Mouse (Mus musculus) heart, postnatal 0 days (tissue): ENCODE measurements around the gene Oip5. TPM values are rescaled to one million over a fixed set of nuclear protein-coding genes. Genes with fewer than 3 reads are reported as not detected.

Source experiments
- ATAC-seq: fragments of 200-750 bp; cut with Nextera tagmentation; 2 replicates; pipeline ENCODE4 v1.8.0; 2017; ENCODE audit warnings: low read depth, moderate number of reproducible peaks, moderate library complexity; ENCODE audit not compliant: insufficient read depth
- DNase-seq: peaks from one replicate; pipeline ENCODE4 v3.0.0-alpha.2; 2016; ENCODE audit warnings: low spot score
- H3K27ac ChIP-seq: fragments of 300-500 bp; sonication (generic); 2 replicates; pipeline ENCODE4 v1.5.1; 2014; ENCODE audit warnings: low read depth, mild to moderate bottlenecking
- H3K27me3 ChIP-seq: fragments of 300-500 bp; sonication (generic); 2 replicates; pipeline ENCODE4 v1.6.1; 2014; ENCODE audit warnings: low read length, mixed read lengths; ENCODE audit not compliant: control insufficient read depth, insufficient read depth
- H3K36me3 ChIP-seq: fragments of 300-500 bp; sonication (generic); replicated peaks from 2 replicates; pipeline ENCODE4 v1.6.1; 2014; ENCODE audit warnings: low read length, mixed read lengths; ENCODE audit not compliant: control insufficient read depth, insufficient read depth
- H3K4me1 ChIP-seq: fragments of 300-500 bp; sonication (generic); 2 replicates; pipeline ENCODE4 v1.6.1; 2014; ENCODE audit warnings: antibody characterized with exemption; ENCODE audit not compliant: control insufficient read depth, insufficient read depth
- H3K4me2 ChIP-seq: fragments of 300-500 bp; sonication (generic); 2 replicates; pipeline ENCODE4 v1.6.1; 2014; ENCODE audit warnings: low read depth, mild to moderate bottlenecking, low read length, moderate library complexity
- H3K4me3 ChIP-seq: fragments of 300-500 bp; sonication (generic); 2 replicates; pipeline ENCODE4 v1.5.1; 2014; ENCODE audit warnings: low read depth, low read length
- H3K9ac ChIP-seq: fragments of 300-500 bp; sonication (generic); replicated peaks from 2 replicates; pipeline ENCODE4 v1.6.1; 2014; ENCODE audit warnings: low read depth, low read length, mixed read lengths
- H3K9me3 ChIP-seq: fragments of 300-500 bp; sonication (generic); replicated peaks from 2 replicates; pipeline ENCODE4 v1.6.1; 2016; ENCODE audit warnings: low read length; ENCODE audit not compliant: control insufficient read depth
- CTCF ChIP-seq: IDR thresholded peaks from 2 replicates; pipeline ENCODE4 v1.5.1; 2016; ENCODE audit warnings: antibody characterized with exemption, control low read depth, low read depth
- EP300 ChIP-seq: IDR thresholded peaks from 2 replicates; pipeline ENCODE4 v1.6.1; 2016; ENCODE audit warnings: antibody characterized with exemption, low read depth
- WGBS: fragments of 180-500 bp; shearing (Covaris S2); extraction: QIAGEN DNeasy Blood & Tissue Kit; methylation state at CpG from one replicate; pipeline ENCODE4 v1.1.7; 2014; 5-methylcytosine and 5-hydroxymethylcytosine counted together
- polyA plus RNA-seq: library from polyadenylated mRNA; unstranded; fragments of >200 nt; fragmentation: Nextera tagmentation; extraction: Ambion mirVana; gene quantifications from 2 replicates; pipeline ENCODE4 v1.2.1, GENCODE M21; 2015
- total RNA-seq: library from RNA; depleted of rRNA; stranded (reverse); fragments of >200 nt; gene quantifications from 2 replicates; pipeline ENCODE4 v1.2.3, GENCODE M21; 2014; ENCODE audit warnings: low replicate concordance; rRNA removed

Oip5 gene
- total and polyA plus RNA-seq, 2 experiments from 2014 or later = 0.88 to 7.0 TPM

GRCm38 (mm10) chr2:119583439-119583838 lies 34.8 kb downstream of the Oip5 start:
- WGBS = 31% methylated on average over 2 of the region's 2 CpGs
- ATAC-seq (no peak), DNase-seq (no peak)
- H3K36me3 ChIP-seq = peaks cover 14% of the 10 kb centered on the region
- TF ChIP-seq EP300 (no peak), CTCF (no peak)
- H3K9me3 ChIP-seq = no peaks in the 10 kb centered on the region
- no peaks in the 10 kb centered on the region for H3K27me3 ChIP-seq
- H3K9ac ChIP-seq = no peak overlapping the region
- H3K4me1 ChIP-seq = no peaks in the 10 kb centered on the region
- no peak overlapping the region for H3K4me3 ChIP-seq
- no peak overlapping the region for H3K27ac ChIP-seq
- H3K4me2 ChIP-seq = no peak overlapping the region

- no peak for DNase-seq
- no peak for ATAC-seq
- H3K4me1 ChIP-seq = no peaks in the 10 kb centered on the region
- H3K4me3 ChIP-seq = no peak overlapping the region
- no peak overlapping the region for H3K27ac ChIP-seq
- H3K27me3 ChIP-seq = no peaks in the 10 kb centered on the region
- TF ChIP-seq EP300 = no peak
- TF ChIP-seq CTCF = no peak
- peaks cover 18% of the 10 kb centered on the region for H3K36me3 ChIP-seq
- WGBS = 94% methylated on average over 3 of the region's 3 CpGs
- no peak overlapping the region for H3K4me2 ChIP-seq
- H3K9me3 ChIP-seq = no peaks in the 10 kb centered on the region
- no peak overlapping the region for H3K9ac ChIP-seq
Observed at GRCm38 (mm10) chr2:119581571-119581970, 36.7 kb downstream of the Oip5 start.

- TF ChIP-seq EP300 (no peak), CTCF (no peak)
- Histone ChIP-seq H3K4me2 (no peak overlapping the region), H3K9me3 (no peaks in the 10 kb centered on the region), H3K4me3 (no peak overlapping the region), H3K9ac (no peak overlapping the region), H3K4me1 (no peaks in the 10 kb centered on the region), H3K27ac (no peak overlapping the region), H3K36me3 (peaks cover 38% of the 10 kb centered on the region), H3K27me3 (no peaks in the 10 kb centered on the region)
- no peak for ATAC-seq
- no peak for DNase-seq
- WGBS = 69% methylated on average over 1 of the region's 1 CpGs
Observed at GRCm38 (mm10) chr2:119572471-119572870, 45.8 kb downstream of the Oip5 start.

- Histone ChIP-seq H3K4me3 (no peak overlapping the region), H3K27ac (no peak overlapping the region), H3K27me3 (no peaks in the 10 kb centered on the region), H3K4me1 (no peaks in the 10 kb centered on the region), H3K9me3 (no peaks in the 10 kb centered on the region), H3K4me2 (no peak overlapping the region), H3K9ac (no peak overlapping the region), H3K36me3 (peaks cover 17% of the 10 kb centered on the region)
- TF ChIP-seq CTCF (no peak), EP300 (no peak)
- DNase-seq (no peak), ATAC-seq (no peak)
- 88% methylated on average over 7 of the region's 7 CpGs for WGBS
Observed at GRCm38 (mm10) chr2:119566182-119566855, 52.0 kb downstream of the Oip5 start.

GRCm38 (mm10) chr2:119565284-119565683 lies 53.0 kb downstream of the Oip5 start:
- Histone ChIP-seq H3K27ac (no peak overlapping the region), H3K9me3 (no peaks in the 10 kb centered on the region), H3K27me3 (no peaks in the 10 kb centered on the region), H3K4me1 (no peaks in the 10 kb centered on the region), H3K4me3 (no peak overlapping the region), H3K36me3 (peaks cover 17% of the 10 kb centered on the region), H3K4me2 (no peak overlapping the region), H3K9ac (no peak overlapping the region)
- WGBS = 86% methylated on average over 4 of the region's 4 CpGs
- no peak for DNase-seq
- TF ChIP-seq CTCF (no peak), EP300 (no peak)
- ATAC-seq = no peak

- TF ChIP-seq EP300 (no peak), CTCF (no peak)
Observed at GRCm38 (mm10) chr2:119561794-119562193, 56.5 kb downstream of the Oip5 start.

More at GRCm38 (mm10) chr2:119561794-119562193, 56.5 kb downstream of the Oip5 start:
- H3K4me2 ChIP-seq = no peak overlapping the region
- no peak overlapping the region for H3K4me3 ChIP-seq
- no peak for DNase-seq
- 80% methylated on average over 3 of the region's 3 CpGs for WGBS
- H3K27me3 ChIP-seq = no peaks in the 10 kb centered on the region
- ATAC-seq = no peak
- no peak overlapping the region for H3K27ac ChIP-seq
- peaks cover 17% of the 10 kb centered on the region for H3K36me3 ChIP-seq
- no peak overlapping the region for H3K9ac ChIP-seq
- no peaks in the 10 kb centered on the region for H3K9me3 ChIP-seq
- no peaks in the 10 kb centered on the region for H3K4me1 ChIP-seq

Other genes with a start within 250 kb of the Oip5 start
- 7.2 TPM in 2 replicates for gene Ino80, start 140.8 kb downstream of the Oip5 start, total RNA-seq
- gene Ino80, start 140.8 kb downstream of the Oip5 start, polyA plus RNA-seq = 1.7 and 2.0 TPM in 2 replicates
- gene Exd1, start 70.8 kb downstream of the Oip5 start, total RNA-seq = not detected in 2 replicates
- 0.03 and 0.18 TPM in 2 replicates for gene Exd1, start 70.8 kb downstream of the Oip5 start, polyA plus RNA-seq
- gene Chp1, start 70.8 kb downstream of the Oip5 start, total RNA-seq = 81.1 and 82.3 TPM in 2 replicates
- gene Chp1, start 70.8 kb downstream of the Oip5 start, polyA plus RNA-seq = 51.1 and 53.3 TPM in 2 replicates
- gene Nusap1, start 171 bp downstream of the Oip5 start, total RNA-seq = 25.0 and 26.8 TPM in 2 replicates
- gene Nusap1, start 171 bp downstream of the Oip5 start, polyA plus RNA-seq = 13.5 and 14.2 TPM in 2 replicates
- gene Ndufaf1, start 44.4 kb upstream of the Oip5 start, total RNA-seq = 28.4 and 37.9 TPM in 2 replicates
- gene Ndufaf1, start 44.4 kb upstream of the Oip5 start, polyA plus RNA-seq = 79.9 and 83.3 TPM in 2 replicates
- gene Rtf1, start 56.6 kb upstream of the Oip5 start, total RNA-seq = 7.9 and 10.2 TPM in 2 replicates
- 24.3 and 25.6 TPM in 2 replicates for gene Rtf1, start 56.6 kb upstream of the Oip5 start, polyA plus RNA-seq
- gene Itpka, start 123.9 kb upstream of the Oip5 start, total RNA-seq = 0.50 and 6.6 TPM in 2 replicates
- gene Itpka, start 123.9 kb upstream of the Oip5 start, polyA plus RNA-seq = 1.00 and 1.4 TPM in 2 replicates
- not detected in 2 replicates for gene Ltk, start 142.0 kb upstream of the Oip5 start, total RNA-seq
- gene Ltk, start 142.0 kb upstream of the Oip5 start, polyA plus RNA-seq = 0.05 and 0.07 TPM in 2 replicates
- gene Rpap1, start 169.1 kb upstream of the Oip5 start, total RNA-seq = 13.9 and 20.5 TPM in 2 replicates
- gene Rpap1, start 169.1 kb upstream of the Oip5 start, polyA plus RNA-seq = 9.0 and 10.2 TPM in 2 replicates
- gene Tyro3, start 179.3 kb upstream of the Oip5 start, total RNA-seq = 8.5 and 19.0 TPM in 2 replicates
- gene Tyro3, start 179.3 kb upstream of the Oip5 start, polyA plus RNA-seq = 3.1 and 3.5 TPM in 2 replicates